Mouse (Mus musculus) heart, adult 8-10 months (tissue): ENCODE measurements at regions not wholly inside any gene's neighbourhood (a gene's known extent, or its start where the extent isn't known, plus 50 kb on each side); places are given as distances from the start of the nearest gene placed in this dataset.
"Not testable (repeated sequence)": the region's sequence is repeated elsewhere in the genome, so short reads cannot be mapped to it uniquely, and the experiment has no call there.

Experiments used
- DNase-seq: peaks from one replicate; pipeline ENCODE4 v3.0.0; 2022; ENCODE audit warnings: low spot score

DNA sequence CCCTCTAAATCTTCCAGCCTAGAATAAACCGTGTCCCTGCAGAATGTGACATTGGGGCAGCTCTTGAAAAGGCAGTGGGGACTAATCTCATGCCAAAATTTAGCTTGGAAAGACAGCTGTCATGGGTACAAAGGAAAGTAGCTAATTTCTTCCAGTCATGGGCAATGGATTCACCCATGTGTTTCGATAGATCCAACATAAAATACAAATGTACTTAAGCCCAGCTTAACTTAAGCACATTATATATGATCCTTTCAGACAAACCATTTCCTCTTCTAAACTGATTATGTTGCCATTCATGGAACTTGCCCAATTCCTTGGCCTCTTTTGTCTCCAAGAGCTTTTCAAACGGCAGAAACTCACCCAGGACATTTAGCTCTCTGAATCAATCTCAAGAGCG lies 970.5 kb downstream of the Defb40 start:
- no peak for DNase-seq

DNA sequence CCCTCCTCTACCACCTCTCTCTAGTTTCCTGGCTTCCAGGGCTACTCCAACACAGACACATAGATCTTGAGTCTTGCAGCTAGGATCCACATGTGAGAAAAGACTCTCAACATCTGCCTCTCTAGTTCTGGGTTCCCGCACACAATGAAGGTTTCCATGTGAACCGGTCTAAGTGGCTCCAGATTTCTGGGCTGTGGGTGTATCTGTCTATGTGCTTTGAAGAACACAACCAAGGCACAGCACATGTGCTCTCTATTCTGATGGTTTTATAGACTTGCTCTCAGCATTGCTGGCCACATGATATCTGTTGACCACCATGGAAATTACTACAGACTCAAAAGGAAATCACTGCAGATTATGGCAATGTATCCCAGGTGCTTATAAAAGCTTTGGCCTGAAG lies 972.4 kb downstream of the Defb40 start:
- no peak for DNase-seq

DNA sequence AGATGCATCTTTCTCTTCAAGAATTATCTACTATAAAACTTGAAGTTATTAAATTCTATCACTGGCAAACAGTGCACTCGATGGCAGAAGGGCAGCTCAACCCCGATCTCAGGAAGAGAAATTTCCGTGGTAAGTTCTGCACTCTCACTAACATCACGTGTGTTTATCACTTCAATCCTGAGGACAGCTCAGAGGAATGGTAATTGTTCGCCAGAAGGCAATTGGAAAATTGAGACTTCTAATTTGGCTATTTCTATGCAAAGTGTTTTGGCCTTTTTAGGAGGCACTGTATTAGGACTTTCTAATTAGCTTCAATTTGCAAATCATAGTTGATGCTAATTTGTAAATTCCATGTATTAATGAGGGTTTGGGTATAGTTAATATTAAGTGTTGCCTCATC lies 977.3 kb downstream of the Defb40 start:
- no peak for DNase-seq

DNA sequence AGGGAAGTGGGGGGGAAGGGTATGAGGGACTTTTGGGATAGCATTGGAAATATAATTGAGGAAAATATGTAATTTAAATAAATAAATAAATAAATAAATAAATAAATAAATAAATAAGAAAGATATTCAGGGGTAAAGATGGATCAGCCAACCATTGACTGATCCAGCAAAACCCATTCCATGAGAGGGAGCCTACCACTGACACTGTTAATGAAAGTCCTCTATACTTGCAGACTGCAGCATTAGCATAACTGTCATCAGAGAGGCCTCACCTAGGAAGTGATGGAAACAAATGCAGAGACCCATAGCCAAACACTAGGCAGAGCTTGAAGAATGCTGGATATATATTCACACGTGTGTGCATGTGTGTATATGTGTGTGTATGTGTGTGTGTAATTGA lies 993.3 kb downstream of the Defb40 start:
- no peak for DNase-seq

DNA sequence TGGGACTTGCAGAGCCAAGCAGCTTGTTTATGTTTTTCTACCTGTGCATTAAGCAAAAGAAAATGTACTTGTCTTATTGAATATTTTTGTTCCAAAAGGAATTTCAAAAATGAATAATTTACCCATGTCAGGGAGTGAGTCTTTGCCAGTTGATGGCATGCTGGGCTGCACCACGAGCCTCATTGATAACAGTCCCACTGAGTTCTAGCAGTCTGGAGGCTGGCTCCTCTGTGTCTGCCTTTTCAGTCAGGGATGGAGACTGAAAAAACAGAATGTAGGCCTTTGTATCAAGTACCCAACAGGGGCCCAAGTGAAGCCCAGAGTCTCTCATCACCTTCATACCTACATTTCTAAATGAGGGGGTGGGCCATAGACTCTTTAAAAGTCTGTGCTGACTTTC lies 1029.2 kb downstream of the Defb40 start:
- DNase-seq = no peak

DNA sequence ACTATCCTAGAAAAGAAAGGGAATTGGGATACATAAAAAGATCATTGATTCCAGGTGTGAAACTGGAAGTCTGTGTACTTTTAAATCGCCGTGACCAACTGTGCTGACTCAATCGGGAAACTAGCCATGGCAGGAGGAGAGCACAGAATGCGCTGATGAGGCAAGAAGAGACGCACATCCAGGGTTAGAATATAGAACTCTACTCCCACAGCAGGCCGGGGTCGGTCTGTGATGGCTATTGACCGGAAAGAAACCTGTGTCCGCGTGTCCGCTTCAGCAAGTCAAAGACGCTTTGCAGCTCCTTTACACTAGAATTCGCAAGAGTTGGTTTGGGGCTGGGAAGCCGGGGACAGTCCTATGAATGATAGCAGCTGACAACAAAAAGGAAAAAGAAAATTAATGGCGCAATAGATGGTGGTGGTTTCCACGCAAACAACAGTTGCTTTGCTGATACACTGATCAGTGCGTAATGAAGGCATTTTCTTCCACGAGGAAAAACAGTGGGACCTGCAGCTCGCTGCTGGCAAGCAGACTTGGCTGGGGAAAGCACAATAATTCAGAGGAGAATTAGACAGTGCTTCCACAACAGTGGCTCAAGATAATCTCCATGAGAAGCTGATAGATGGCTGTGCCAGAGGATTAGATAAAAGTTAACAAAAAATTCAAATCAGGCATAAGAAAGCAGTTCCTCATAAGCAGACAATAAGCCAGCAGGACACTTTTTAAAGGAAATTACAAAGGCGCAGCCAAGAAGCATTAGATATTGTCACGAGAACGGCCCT lies 1029.8 kb downstream of the Defb40 start:
- DNase-seq = no peak

DNA sequence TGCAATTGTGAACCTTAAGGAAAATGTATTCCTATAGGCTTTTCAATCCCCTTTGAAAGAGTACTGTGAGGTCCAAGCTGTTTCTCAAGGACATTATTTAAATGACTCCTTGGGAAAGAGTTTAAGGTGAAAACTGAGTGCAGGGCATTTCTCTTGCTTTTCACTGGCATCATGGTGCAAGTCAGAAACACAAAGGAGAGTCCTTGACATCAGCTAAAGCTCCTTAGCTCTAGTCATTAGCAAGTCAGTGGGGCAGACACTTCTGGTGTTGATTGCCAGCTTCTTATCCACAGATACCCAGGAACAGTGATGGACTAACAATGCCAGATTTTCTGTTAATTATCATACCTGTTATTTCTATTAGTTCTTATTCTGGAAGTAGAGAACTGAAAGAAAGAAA lies 1043.4 kb downstream of the Defb40 start:
- no peak for DNase-seq

DNA sequence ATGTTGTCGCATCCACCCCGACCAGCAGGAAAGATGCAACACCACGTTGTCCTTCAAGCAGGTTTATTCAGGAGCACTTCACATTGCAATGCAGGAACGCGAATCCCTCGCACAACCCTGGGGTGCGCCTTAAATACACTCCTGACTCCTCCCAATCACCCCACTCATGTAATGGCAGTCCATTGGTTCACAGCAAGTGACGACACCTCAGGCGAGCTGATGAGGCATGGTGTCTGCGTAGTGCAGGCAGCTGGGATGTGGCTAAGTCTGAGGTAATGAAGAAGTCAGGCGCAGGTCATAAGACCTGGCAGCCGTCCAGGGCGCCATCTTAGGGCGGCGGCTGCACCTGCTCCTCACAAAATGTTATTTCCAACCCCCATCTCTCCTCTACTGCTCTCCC lies 1068.7 kb downstream of the Defb40 start:
- no peak for DNase-seq

DNA sequence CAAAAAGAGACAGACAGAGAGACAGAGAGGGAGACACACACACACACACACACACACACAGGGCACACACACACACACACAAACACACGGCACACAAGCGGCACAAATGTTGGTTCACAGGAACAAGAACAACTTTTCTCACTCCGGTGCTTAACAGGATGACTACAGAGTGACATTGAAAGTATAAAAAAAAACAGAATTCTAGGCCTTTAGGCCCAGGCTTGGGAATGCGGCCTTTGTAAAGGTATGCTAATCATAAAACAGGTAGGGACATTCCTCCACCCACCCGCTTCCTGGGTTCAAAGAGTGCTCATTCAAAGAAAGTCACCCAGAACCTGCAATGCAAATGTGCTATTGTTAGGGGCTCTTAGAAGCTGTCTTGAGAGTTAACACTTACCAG lies 1089.5 kb downstream of the Defb40 start:
- not testable (repeated sequence) for DNase-seq

DNA sequence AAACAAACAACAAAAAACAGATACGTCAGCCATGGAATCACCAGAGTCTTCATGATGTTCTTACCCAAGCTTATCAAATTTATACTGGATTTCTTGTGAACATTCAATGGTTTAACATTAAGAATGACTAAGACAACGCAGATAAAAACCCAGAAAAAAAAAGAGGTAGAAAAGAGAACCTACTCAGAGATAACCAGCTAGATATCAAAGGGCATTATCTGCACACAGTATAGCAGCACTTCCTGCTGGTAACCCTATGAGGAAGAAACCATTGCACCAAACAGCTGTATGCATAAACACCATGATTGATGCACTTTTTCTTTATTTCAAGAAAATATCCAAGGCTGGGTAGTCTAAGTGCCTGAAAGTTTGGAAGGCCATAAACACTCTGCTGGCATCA lies 1114.7 kb downstream of the Defb40 start:
- no peak for DNase-seq
